Mouse (Mus musculus): ENCODE measurements around the gene Lats2. TPM values are rescaled to one million over a fixed set of nuclear protein-coding genes. Genes with fewer than 3 reads are reported as not detected.
A peak's percentile ranks its signal among the peaks of the same experiment; 100 is the strongest.

Gene Lats2
- polyA plus RNA-seq, 1 experiment from 2014 or later: 23.9 TPM

- ATAC-seq (ENCODE audit: low read depth) (peak; percentile 36; the same call in 1 of the 2 replicates), DNase-seq (ENCODE audit: low spot score) (no peak)
- Histone ChIP-seq H3K9ac (ENCODE audit: low read depth, low read length) (0 out of 2 replicates have a peak overlapping the region, but pooled peaks have one; percentile 37), H3K27me3 (replicated peaks; ENCODE audit: control insufficient read depth, insufficient read depth, low read length) (no peaks in the 10 kb centered on the region), H3K36me3 (ENCODE audit: control insufficient read depth, insufficient read depth, low read length) (peaks cover 37% of the 10 kb centered on the region), H3K4me1 (ENCODE audit: control insufficient read depth, insufficient read depth, low read length) (peaks cover 32% of the 10 kb centered on the region), H3K9me3 (ENCODE audit: control insufficient read depth, low read length) (no peaks in the 10 kb centered on the region), H3K27ac (replicated peaks; ENCODE audit: low read depth, low read length) (peak overlapping the region; percentile 75), H3K4me3 (ENCODE audit: low read depth, low read length) (no peak overlapping the region), H3K4me2 (ENCODE audit: low read depth, low read length) (no peak overlapping the region)
- 66% methylated on average over 5 of the region's 5 CpGs for WGBS
Measured at GRCm38 (mm10) chr14:57729975-57730499, 28.2 kb downstream of the Lats2 start.

GRCm38 (mm10) chr14:57729364-57729763 is 28.8 kb downstream of the Lats2 start:
- Histone ChIP-seq H3K36me3 (ENCODE audit: control insufficient read depth, insufficient read depth, low read length) (peaks cover 42% of the 10 kb centered on the region), H3K27me3 (replicated peaks; ENCODE audit: control insufficient read depth, insufficient read depth, low read length) (no peaks in the 10 kb centered on the region), H3K9ac (ENCODE audit: low read depth, low read length) (no peak overlapping the region), H3K9me3 (ENCODE audit: control insufficient read depth, low read length) (no peaks in the 10 kb centered on the region), H3K4me1 (ENCODE audit: control insufficient read depth, insufficient read depth, low read length) (peaks cover 25% of the 10 kb centered on the region), H3K4me3 (ENCODE audit: low read depth, low read length) (no peak overlapping the region), H3K4me2 (ENCODE audit: low read depth, low read length) (no peak overlapping the region), H3K27ac (replicated peaks; ENCODE audit: low read depth, low read length) (no peak overlapping the region)
- ATAC-seq (ENCODE audit: low read depth) (no peak), DNase-seq (ENCODE audit: low spot score) (no peak)
- 73% methylated on average over 8 of the region's 8 CpGs for WGBS

DNA sequence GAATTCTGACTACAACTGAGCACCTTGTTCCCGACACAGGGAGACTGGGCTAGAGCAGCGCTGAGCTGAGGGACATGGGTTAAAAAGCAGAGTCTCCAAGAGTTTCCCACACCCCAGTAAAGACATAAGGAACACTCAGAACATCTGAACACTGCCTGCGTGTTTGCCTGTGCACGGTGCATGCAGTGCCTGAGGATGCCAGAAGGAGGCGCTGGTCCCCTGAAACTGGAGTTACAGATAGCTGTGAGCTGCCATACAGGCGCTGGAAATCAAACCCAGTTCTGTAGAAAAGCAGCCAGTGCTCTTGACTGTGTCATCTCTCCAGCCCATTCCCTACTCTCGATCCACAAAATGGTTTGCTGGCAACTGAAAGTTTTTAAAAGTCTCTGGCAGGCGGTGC is 32.0 kb downstream of the Lats2 start:
- DNase-seq (ENCODE audit: low spot score) (no peak), ATAC-seq (ENCODE audit: low read depth) (no peak)
- no peak overlapping the region for H3K9ac ChIP-seq (ENCODE audit: low read depth, low read length)
- no peak overlapping the region for H3K4me3 ChIP-seq (ENCODE audit: low read depth, low read length)
- H3K27ac ChIP-seq (replicated peaks; ENCODE audit: low read depth, low read length): no peak overlapping the region
- H3K9me3 ChIP-seq (ENCODE audit: control insufficient read depth, low read length): no peaks in the 10 kb centered on the region
- H3K27me3 ChIP-seq (replicated peaks; ENCODE audit: control insufficient read depth, insufficient read depth, low read length): no peaks in the 10 kb centered on the region
- H3K36me3 ChIP-seq (ENCODE audit: control insufficient read depth, insufficient read depth, low read length): peaks cover 48% of the 10 kb centered on the region
- 78% methylated on average over 8 of the region's 8 CpGs for WGBS
- H3K4me2 ChIP-seq (ENCODE audit: low read depth, low read length): no peak overlapping the region
- peaks cover 12% of the 10 kb centered on the region; the same call in 1 of the 2 replicates for H3K4me1 ChIP-seq (ENCODE audit: control insufficient read depth, insufficient read depth, low read length)

DNA sequence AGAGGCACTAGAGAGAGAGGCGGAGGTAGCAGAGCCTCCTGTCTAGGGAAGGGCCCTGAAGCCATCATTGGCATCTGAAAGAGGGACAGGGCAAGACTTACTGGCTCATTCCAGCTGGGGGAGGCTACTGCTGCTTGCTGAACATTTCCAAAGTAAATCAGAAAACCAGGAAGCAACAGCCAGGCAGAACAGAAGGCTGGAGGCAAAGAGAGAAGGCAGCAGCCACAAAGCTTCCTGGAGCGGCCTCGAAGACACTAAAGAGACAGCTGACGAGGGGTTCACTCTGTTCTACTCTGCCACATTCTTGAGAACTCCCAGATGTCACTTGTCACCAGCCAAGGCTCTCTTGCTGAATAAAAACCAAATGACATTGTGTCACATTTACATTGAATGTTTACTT is 33.7 kb downstream of the Lats2 start:
- Histone ChIP-seq H3K4me3 (ENCODE audit: low read depth, low read length) (no peak overlapping the region), H3K9me3 (ENCODE audit: control insufficient read depth, low read length) (no peaks in the 10 kb centered on the region), H3K9ac (ENCODE audit: low read depth, low read length) (no peak overlapping the region), H3K36me3 (ENCODE audit: control insufficient read depth, insufficient read depth, low read length) (peaks cover 44% of the 10 kb centered on the region), H3K27me3 (replicated peaks; ENCODE audit: control insufficient read depth, insufficient read depth, low read length) (no peaks in the 10 kb centered on the region), H3K4me1 (ENCODE audit: control insufficient read depth, insufficient read depth, low read length) (no peaks in the 10 kb centered on the region; the same call in 1 of the 2 replicates), H3K4me2 (ENCODE audit: low read depth, low read length) (no peak overlapping the region), H3K27ac (replicated peaks; ENCODE audit: low read depth, low read length) (no peak overlapping the region)
- no peak for ATAC-seq (ENCODE audit: low read depth)
- DNase-seq (ENCODE audit: low spot score): peak; percentile 14
- WGBS: 62% methylated on average over 4 of the region's 4 CpGs

- H3K9me3 ChIP-seq (ENCODE audit: control insufficient read depth, low read length): no peaks in the 10 kb centered on the region
- no peak overlapping the region for H3K4me2 ChIP-seq (ENCODE audit: low read depth, low read length)
- no peak overlapping the region for H3K9ac ChIP-seq (ENCODE audit: low read depth, low read length)
- no peak overlapping the region for H3K27ac ChIP-seq (replicated peaks; ENCODE audit: low read depth, low read length)
- no peaks in the 10 kb centered on the region for H3K27me3 ChIP-seq (replicated peaks; ENCODE audit: control insufficient read depth, insufficient read depth, low read length)
- H3K4me3 ChIP-seq (ENCODE audit: low read depth, low read length): no peak overlapping the region
- 76% methylated on average over 4 of the region's 4 CpGs for WGBS
- H3K36me3 ChIP-seq (ENCODE audit: control insufficient read depth, insufficient read depth, low read length): peaks cover 36% of the 10 kb centered on the region
- no peak for ATAC-seq (ENCODE audit: low read depth)
- no peaks in the 10 kb centered on the region for H3K4me1 ChIP-seq (ENCODE audit: control insufficient read depth, insufficient read depth, low read length)
- DNase-seq (ENCODE audit: low spot score): no peak
Measured at GRCm38 (mm10) chr14:57718245-57718644, 39.9 kb downstream of the Lats2 start.

GRCm38 (mm10) chr14:57716601-57717245 is 41.5 kb downstream of the Lats2 start:
- 84% methylated on average over 4 of the region's 4 CpGs for WGBS
- no peak overlapping the region for H3K4me3 ChIP-seq (ENCODE audit: low read depth, low read length)

GRCm38 (mm10) chr14:57712884-57713283 is 45.3 kb downstream of the Lats2 start:
- no peak overlapping the region for H3K9ac ChIP-seq (ENCODE audit: low read depth, low read length)
- H3K27me3 ChIP-seq (replicated peaks; ENCODE audit: control insufficient read depth, insufficient read depth, low read length): no peaks in the 10 kb centered on the region
- WGBS: 85% methylated on average over 1 of the region's 1 CpGs
- DNase-seq (ENCODE audit: low spot score): no peak
- H3K4me1 ChIP-seq (ENCODE audit: control insufficient read depth, insufficient read depth, low read length): 0 out of 2 replicates have a peak, but pooled peaks cover 4% of the 10 kb centered on the region
- no peak for ATAC-seq (ENCODE audit: low read depth)
- no peak overlapping the region for H3K4me3 ChIP-seq (ENCODE audit: low read depth, low read length)
- no peaks in the 10 kb centered on the region for H3K9me3 ChIP-seq (ENCODE audit: control insufficient read depth, low read length)
- H3K27ac ChIP-seq (replicated peaks; ENCODE audit: low read depth, low read length): no peak overlapping the region
- H3K4me2 ChIP-seq (ENCODE audit: low read depth, low read length): no peak overlapping the region
- peaks cover 18% of the 10 kb centered on the region for H3K36me3 ChIP-seq (ENCODE audit: control insufficient read depth, insufficient read depth, low read length)

More at GRCm38 (mm10) chr14:57716601-57717245, 41.5 kb downstream of the Lats2 start:
- no peaks in the 10 kb centered on the region for H3K9me3 ChIP-seq (ENCODE audit: control insufficient read depth, low read length)
- H3K27me3 ChIP-seq (replicated peaks; ENCODE audit: control insufficient read depth, insufficient read depth, low read length): no peaks in the 10 kb centered on the region
- DNase-seq (ENCODE audit: low spot score): no peak
- H3K4me2 ChIP-seq (ENCODE audit: low read depth, low read length): no peak overlapping the region
- no peak overlapping the region for H3K27ac ChIP-seq (replicated peaks; ENCODE audit: low read depth, low read length)
- ATAC-seq (ENCODE audit: low read depth): no peak
- H3K4me1 ChIP-seq (ENCODE audit: control insufficient read depth, insufficient read depth, low read length): no peaks in the 10 kb centered on the region
- H3K36me3 ChIP-seq (ENCODE audit: control insufficient read depth, insufficient read depth, low read length): peaks cover 23% of the 10 kb centered on the region
- no peak overlapping the region for H3K9ac ChIP-seq (ENCODE audit: low read depth, low read length)

DNA sequence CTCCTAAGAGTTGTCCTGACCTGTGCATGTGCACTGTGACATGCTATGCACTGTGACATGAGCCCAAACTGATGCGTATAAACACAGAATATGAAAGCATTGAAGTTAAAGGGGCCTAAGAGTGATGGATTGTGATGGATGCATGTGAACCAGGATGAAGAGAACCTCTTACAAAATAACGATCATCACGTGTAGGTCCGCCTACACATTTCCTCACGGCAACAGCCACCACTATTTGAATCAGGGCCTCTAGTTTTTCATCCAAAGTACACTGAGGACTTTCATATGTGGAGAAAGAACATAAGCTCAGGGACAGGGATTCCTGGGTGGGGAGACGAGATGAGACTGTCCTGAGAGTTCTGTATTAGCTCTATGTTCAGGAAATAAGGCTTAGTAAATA is 47.1 kb downstream of the Lats2 start:
- ATAC-seq (ENCODE audit: low read depth) (no peak), DNase-seq (ENCODE audit: low spot score) (no peak)
- peaks cover under 1% of the 10 kb centered on the region; the same call in 1 of the 2 replicates for H3K36me3 ChIP-seq (ENCODE audit: control insufficient read depth, insufficient read depth, low read length)
- H3K27me3 ChIP-seq (replicated peaks; ENCODE audit: control insufficient read depth, insufficient read depth, low read length): no peaks in the 10 kb centered on the region
- H3K4me3 ChIP-seq (ENCODE audit: low read depth, low read length): no peak overlapping the region
- no peak overlapping the region for H3K4me2 ChIP-seq (ENCODE audit: low read depth, low read length)
- no peak overlapping the region for H3K27ac ChIP-seq (replicated peaks; ENCODE audit: low read depth, low read length)
- WGBS: 85% methylated on average over 6 of the region's 6 CpGs
- peaks cover 13% of the 10 kb centered on the region; the same call in 1 of the 2 replicates for H3K4me1 ChIP-seq (ENCODE audit: control insufficient read depth, insufficient read depth, low read length)
- H3K9ac ChIP-seq (ENCODE audit: low read depth, low read length): no peak overlapping the region
- H3K9me3 ChIP-seq (ENCODE audit: control insufficient read depth, low read length): no peaks in the 10 kb centered on the region

- peak; percentile 58 for DNase-seq (ENCODE audit: low spot score)
- Histone ChIP-seq H3K4me2 (ENCODE audit: low read depth, low read length) (no peak overlapping the region), H3K27ac (replicated peaks; ENCODE audit: low read depth, low read length) (no peak overlapping the region), H3K27me3 (replicated peaks; ENCODE audit: control insufficient read depth, insufficient read depth, low read length) (no peaks in the 10 kb centered on the region), H3K9ac (ENCODE audit: low read depth, low read length) (no peak overlapping the region; the same call in 1 of the 2 replicates), H3K4me1 (ENCODE audit: control insufficient read depth, insufficient read depth, low read length) (peaks cover 13% of the 10 kb centered on the region; the same call in 1 of the 2 replicates), H3K9me3 (ENCODE audit: control insufficient read depth, low read length) (no peaks in the 10 kb centered on the region), H3K4me3 (ENCODE audit: low read depth, low read length) (no peak overlapping the region), H3K36me3 (ENCODE audit: control insufficient read depth, insufficient read depth, low read length) (peaks cover 11% of the 10 kb centered on the region; the same call in 1 of the 2 replicates)
- WGBS: 66% methylated on average over 10 of the region's 10 CpGs
- no peak for ATAC-seq (ENCODE audit: low read depth)
Measured at GRCm38 (mm10) chr14:57709171-57709570, 49.0 kb downstream of the Lats2 start.
